ENCODE assay signal across 8 mouse cellular contexts in the genomic region with DNA sequence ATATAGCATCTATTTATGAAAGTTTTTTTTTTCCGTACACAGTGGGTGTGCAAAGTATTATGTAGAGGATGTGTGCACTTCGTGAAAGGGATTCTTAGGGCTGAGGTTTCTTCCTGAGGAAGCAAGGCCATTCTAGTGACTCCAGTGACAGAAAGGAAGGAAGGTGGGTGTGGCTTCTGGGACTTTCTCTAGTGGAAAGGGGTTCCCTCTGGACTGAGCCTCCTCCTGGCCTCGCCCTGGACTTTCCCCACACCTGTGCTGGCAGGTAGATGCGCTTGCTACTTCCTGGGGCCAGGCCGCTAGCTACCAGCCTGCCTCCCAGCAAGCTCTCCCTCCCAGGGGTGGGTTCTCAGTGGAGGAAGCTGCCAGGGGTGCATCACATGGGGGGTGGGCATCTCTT. TPM values are rescaled to one million over a fixed set of nuclear protein-coding genes. Genes with fewer than 3 reads are reported as not detected.
A peak's percentile ranks its signal among the peaks of the same experiment; 100 is the strongest.
DNase-seq lines count a peak whose midpoint lies in the region; ATAC-seq and TF ChIP-seq lines count a peak whose summit lies in the region.

No protein-coding gene starts in this region.

- peak overlapping the region; percentile 62; the same call in 1 of the 2 replicates for H3K27ac ChIP-seq in liver, adult 2 months (replicated peaks; ENCODE audit: insufficient read depth, low read depth, low read length)
- H3K27ac ChIP-seq in kidney, postnatal 0 days = 0 out of 2 replicates have a peak overlapping the region, but pooled peaks have one; percentile 72
- H3K27ac ChIP-seq in midbrain, embryonic 14.5 days (replicated peaks; ENCODE audit: low read depth, low read length) = no peak overlapping the region

- H3K9ac ChIP-seq in liver, adult 2 months (ENCODE audit: low read depth, low read length) = peak overlapping the region; percentile 19; the same call in 1 of the 2 replicates
- peak overlapping the region; percentile 51 for H3K9ac ChIP-seq in kidney, postnatal 0 days (ENCODE audit: low read depth, low read length)
- H3K9ac ChIP-seq in midbrain, embryonic 14.5 days (replicated peaks; ENCODE audit: low read length) = peak overlapping the region; percentile 74; the same call in 1 of the 2 replicates

- ATAC-seq in kidney, postnatal 0 days (replicated peaks; ENCODE audit: low FRiP score, low read depth) = no peak
- no peak for ATAC-seq in midbrain, embryonic 14.5 days (ENCODE audit: low FRiP score, low TSS enrichment)

- no peaks in the 10 kb centered on the region for H3K36me3 ChIP-seq in liver, adult 2 months (ENCODE audit: control insufficient read depth, insufficient read depth, low read length)
- no peaks in the 10 kb centered on the region for H3K36me3 ChIP-seq in kidney, postnatal 0 days (ENCODE audit: insufficient read depth, low read length)
- H3K36me3 ChIP-seq in midbrain, embryonic 14.5 days (ENCODE audit: control insufficient read depth, insufficient read depth, low read length) = no peaks in the 10 kb centered on the region

- H3K27me3 ChIP-seq in liver, adult 2 months (ENCODE audit: control insufficient read depth, insufficient read depth, low read length) = no peaks in the 10 kb centered on the region
- no peaks in the 10 kb centered on the region for H3K27me3 ChIP-seq in kidney, postnatal 0 days (ENCODE audit: insufficient read depth, low read length)
- no peaks in the 10 kb centered on the region for H3K27me3 ChIP-seq in midbrain, embryonic 14.5 days (ENCODE audit: control insufficient read depth, insufficient read depth, low read length)

- H3K4me1 ChIP-seq in liver, adult 2 months (ENCODE audit: control insufficient read depth, insufficient read depth, low read length) = peaks cover 33% of the 10 kb centered on the region
- peaks cover 31% of the 10 kb centered on the region for H3K4me1 ChIP-seq in kidney, postnatal 0 days (replicated peaks; ENCODE audit: insufficient read depth, low read length)
- peaks cover 19% of the 10 kb centered on the region for H3K4me1 ChIP-seq in midbrain, embryonic 14.5 days (ENCODE audit: control insufficient read depth, insufficient read depth, low read length)

- DNase-seq in liver, adult 2 months (ENCODE audit: extremely low read depth, low read depth, low spot score) = no peak
- DNase-seq in liver = no peak
- peak; percentile 73 for DNase-seq in heart, adult 8-10 months (ENCODE audit: low spot score)
- DNase-seq in kidney, postnatal 0 days (ENCODE audit: low spot score) = no peak
- DNase-seq in midbrain, embryonic 14.5 days = no peak
- DNase-seq in frontal cortex, postnatal 36 days (ENCODE audit: low spot score in 2 of 2) = no peak
- DNase-seq in layer of hippocampus, adult 11-12 months (ENCODE audit: low spot score) = no peak
- no peak for DNase-seq in urinary bladder, postnatal 25 days (ENCODE audit: low spot score)

- H3K9me3 ChIP-seq in kidney, postnatal 0 days (replicated peaks; ENCODE audit: low read length) = no peaks in the 10 kb centered on the region
- H3K9me3 ChIP-seq in midbrain, embryonic 14.5 days (ENCODE audit: control insufficient read depth, low read length) = no peaks in the 10 kb centered on the region

- WGBS in liver, adult 2 months = 66% methylated on average over 5 of the region's 5 CpGs
- WGBS in kidney, postnatal 0 days = 56% methylated on average over 5 of the region's 5 CpGs
- WGBS in midbrain, embryonic 14.5 days = 76% methylated on average over 5 of the region's 5 CpGs

- TF ChIP-seq POLR2A in liver, adult 2 months (IDR thresholded peaks at IDR 0.05; ENCODE audit: extremely low read depth, insufficient read depth, low read length) = no peak

- H3K79me2 ChIP-seq in liver, adult 2 months (ENCODE audit: control insufficient read depth, insufficient read depth, low read length) = peaks cover 31% of the 10 kb centered on the region; the same call in 1 of the 2 replicates

- TF ChIP-seq CTCF in liver, adult 2 months (IDR thresholded peaks at IDR 0.05; ENCODE audit: low read depth, low read length) = no peak
- no peak for TF ChIP-seq CTCF in kidney, postnatal 0 days (IDR thresholded peaks at IDR 0.05; ENCODE audit: low read depth)

- peak overlapping the region; percentile 75 for H3K4me2 ChIP-seq in kidney, postnatal 0 days (ENCODE audit: low read length)
- peak overlapping the region; percentile 93 for H3K4me2 ChIP-seq in midbrain, embryonic 14.5 days (ENCODE audit: low read length)

- peak overlapping the region; percentile 84 for H3K4me3 ChIP-seq in liver, adult 2 months (ENCODE audit: insufficient read depth, low read depth, low read length)
- H3K4me3 ChIP-seq in kidney, postnatal 0 days (replicated peaks; ENCODE audit: low read depth, low read length) = peak overlapping the region; percentile 50
- H3K4me3 ChIP-seq in midbrain, embryonic 14.5 days (replicated peaks; ENCODE audit: low read depth, low read length) = peak overlapping the region; percentile 69

RNA-seq across cellular contexts. Expression of a gene that starts 1.7 kb away (rescaled TPM):
- 27.8 and 34.6 TPM in 2 replicates for total RNA-seq in liver, adult 2 months (2014; rRNA removed)
- 10.6 and 15.9 TPM in 2 replicates for polyA plus RNA-seq in liver, adult 2 months (2012; rRNA removed)
- total RNA-seq in heart, adult 8-10 months (2022) = 10 to 100 TPM; 14.3 to 31.5 (median 21.0) TPM
- polyA plus RNA-seq in kidney, postnatal 0 days (2015; fragmentation: Nextera tagmentation; extraction: Ambion mirVana) = 10.7 and 12.7 TPM in 2 replicates
- 3.8 and 13.6 TPM in 2 replicates for polyA plus RNA-seq in midbrain, embryonic 14.5 days (2014; fragmentation: Nextera tagmentation; extraction: Ambion mirVana)

RNA-seq across cellular contexts. Expression of a gene that starts 28.1 kb away (rescaled TPM):
- total RNA-seq in liver, adult 2 months (2014; rRNA removed) = not detected in 2 replicates
- polyA plus RNA-seq in liver, adult 2 months (2012; rRNA removed) = not detected in 2 replicates
- total RNA-seq in heart, adult 8-10 months (2022) = not detected
- polyA plus RNA-seq in kidney, postnatal 0 days (2015; fragmentation: Nextera tagmentation; extraction: Ambion mirVana) = not detected in 2 replicates
- polyA plus RNA-seq in midbrain, embryonic 14.5 days (2014; fragmentation: Nextera tagmentation; extraction: Ambion mirVana) = not detected in 2 replicates

Comparison
In these comparisons a context has a peak if more than half of its experiments do, and no peak if none do; other contexts are left out.
1. H3K9ac ChIP-seq: peak in every context shown above with its lines; median percentile 74 in midbrain, embryonic 14.5 days; 51 in kidney, postnatal 0 days; 19 in liver, adult 2 months.